Mouse (Mus musculus) olfactory bulb, adult 2 months (tissue): ENCODE data around the gene Epn2. TPM values are rescaled to one million over a fixed set of nuclear protein-coding genes. Genes with fewer than 3 reads are reported as not detected.
A peak's percentile ranks its signal among the peaks of the same experiment; 100 is the strongest.

Experiments used
- H3K27ac ChIP-seq: fragments of 200-500 bp; 2 replicates; pipeline ENCODE4 v1.5.1; 2012; ENCODE audit warnings: low read depth, low read length; ENCODE audit not compliant: insufficient read depth
- H3K4me1 ChIP-seq: fragments of 200-500 bp; 2 replicates; pipeline ENCODE4 v1.6.1; 2012; ENCODE audit warnings: low read length; ENCODE audit not compliant: control insufficient read depth, insufficient read depth
- H3K4me3 ChIP-seq: fragments of 200-500 bp; 2 replicates; pipeline ENCODE4 v1.5.1; 2012; ENCODE audit warnings: mild to moderate bottlenecking, low read depth, low read length, moderate library complexity; ENCODE audit not compliant: insufficient read depth
- CTCF ChIP-seq: fragments of 200-500 bp; IDR thresholded peaks from 2 replicates; pipeline ENCODE4 v1.5.1; 2012; ENCODE audit warnings: low read depth, mild to moderate bottlenecking, low read length, moderate library complexity; ENCODE audit not compliant: insufficient read depth
- POLR2A ChIP-seq: fragments of 200-500 bp; IDR thresholded peaks from 2 replicates; pipeline ENCODE4 v1.6.1; 2012; ENCODE audit warnings: mild to moderate bottlenecking, low read depth, low read length, moderate library complexity; ENCODE audit not compliant: insufficient read depth
- WGBS: fragments of 180-500 bp; shearing (Covaris S2); methylation state at CpG from one replicate; pipeline ENCODE4 v1.1.7; 2018; 5-methylcytosine and 5-hydroxymethylcytosine counted together
- polyA plus RNA-seq: library from polyadenylated mRNA; stranded (reverse); fragments of >200 nt; gene quantifications from 2 replicates; pipeline ENCODE4 v1.2.4, GENCODE M21; 2012; ENCODE audit warnings: low replicate concordance; ENCODE audit not compliant: missing spikeins, insufficient read depth, insufficient read length

Epn2 gene
- polyA plus RNA-seq, 1 experiment, result not detected

DNA sequence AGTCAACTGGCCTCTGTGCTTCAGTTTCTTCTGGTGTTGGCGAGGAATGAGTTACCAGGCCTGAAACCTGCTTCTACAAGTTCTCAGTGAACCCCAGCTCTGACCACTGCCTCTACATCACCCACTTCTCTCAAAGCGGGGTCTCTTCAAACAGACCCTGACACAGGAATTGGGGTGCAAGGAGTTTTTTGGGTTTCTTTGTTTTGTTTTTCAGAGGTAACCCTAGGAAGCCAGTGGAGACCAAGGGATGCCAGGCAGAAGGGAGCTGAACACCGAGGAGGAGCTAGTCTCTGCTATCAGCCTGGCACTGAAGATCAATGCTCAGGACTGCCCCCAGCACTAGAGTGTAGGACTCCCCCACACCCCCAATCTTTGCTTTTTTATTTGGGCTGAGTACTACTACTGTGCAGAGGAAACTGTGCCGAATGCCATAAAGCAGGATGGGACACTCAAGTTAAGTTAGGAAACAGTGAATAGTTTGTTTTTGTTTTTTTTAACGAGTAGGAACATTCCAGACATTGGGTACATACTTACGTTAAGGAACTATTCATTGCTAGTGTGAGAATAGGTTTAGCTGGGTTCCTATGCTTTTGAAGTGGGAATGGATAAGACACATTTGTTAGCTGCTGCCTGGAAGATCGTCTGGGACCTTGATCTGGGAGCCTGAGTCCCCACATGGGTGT, 37.9 kb upstream of the Epn2 start:
- Histone ChIP-seq H3K4me1 (peaks cover 18% of the 10 kb centered on the region), H3K27ac (no peak overlapping the region), H3K4me3 (no peak overlapping the region)
- TF ChIP-seq CTCF, result no peak
- TF ChIP-seq POLR2A, result no peak
- 83% methylated on average over 7 of the region's 7 CpGs for WGBS

DNA sequence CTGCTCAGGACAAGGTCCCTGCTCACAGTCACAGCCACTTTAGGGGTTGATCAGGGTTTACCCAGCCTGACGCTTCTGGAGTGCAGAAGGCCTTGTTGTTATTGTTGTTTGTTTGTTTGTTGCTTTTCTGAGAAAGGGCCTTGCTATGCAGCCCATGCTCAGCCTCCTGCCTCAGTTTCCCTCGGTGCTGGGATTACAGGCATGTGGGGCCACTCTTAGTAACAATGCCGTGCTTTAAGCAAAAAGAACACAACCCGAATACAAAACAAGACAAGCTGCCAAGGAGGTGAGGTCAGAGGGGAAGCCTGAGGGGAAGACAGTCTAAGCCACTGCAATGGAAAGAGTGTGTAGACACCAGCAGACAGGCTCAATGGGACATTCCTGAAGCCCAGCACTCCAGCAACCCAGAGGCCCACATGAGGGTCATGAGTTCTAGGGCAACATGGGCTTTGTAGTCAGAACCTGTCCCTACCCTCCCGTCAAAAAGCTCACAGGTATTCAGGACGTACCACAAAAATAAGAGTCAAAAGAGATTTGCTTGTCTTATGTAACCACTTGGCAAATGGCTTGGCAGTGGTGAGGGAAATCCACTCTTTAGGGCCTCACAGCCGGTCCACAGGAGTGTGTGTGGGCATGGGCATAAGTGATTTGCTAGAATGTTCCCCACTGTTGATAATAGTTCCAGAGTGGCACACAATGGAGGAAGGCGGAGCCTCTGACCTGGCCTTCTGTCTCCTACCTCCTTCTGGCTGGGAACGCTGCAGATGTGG, 37.2 kb upstream of the Epn2 start:
- peaks cover 18% of the 10 kb centered on the region for H3K4me1 ChIP-seq
- WGBS, result 72% methylated on average over 9 of the region's 9 CpGs
- H3K4me3 ChIP-seq, result no peak overlapping the region
- H3K27ac ChIP-seq, result no peak overlapping the region
- TF ChIP-seq POLR2A (no peak), CTCF (no peak)

DNA sequence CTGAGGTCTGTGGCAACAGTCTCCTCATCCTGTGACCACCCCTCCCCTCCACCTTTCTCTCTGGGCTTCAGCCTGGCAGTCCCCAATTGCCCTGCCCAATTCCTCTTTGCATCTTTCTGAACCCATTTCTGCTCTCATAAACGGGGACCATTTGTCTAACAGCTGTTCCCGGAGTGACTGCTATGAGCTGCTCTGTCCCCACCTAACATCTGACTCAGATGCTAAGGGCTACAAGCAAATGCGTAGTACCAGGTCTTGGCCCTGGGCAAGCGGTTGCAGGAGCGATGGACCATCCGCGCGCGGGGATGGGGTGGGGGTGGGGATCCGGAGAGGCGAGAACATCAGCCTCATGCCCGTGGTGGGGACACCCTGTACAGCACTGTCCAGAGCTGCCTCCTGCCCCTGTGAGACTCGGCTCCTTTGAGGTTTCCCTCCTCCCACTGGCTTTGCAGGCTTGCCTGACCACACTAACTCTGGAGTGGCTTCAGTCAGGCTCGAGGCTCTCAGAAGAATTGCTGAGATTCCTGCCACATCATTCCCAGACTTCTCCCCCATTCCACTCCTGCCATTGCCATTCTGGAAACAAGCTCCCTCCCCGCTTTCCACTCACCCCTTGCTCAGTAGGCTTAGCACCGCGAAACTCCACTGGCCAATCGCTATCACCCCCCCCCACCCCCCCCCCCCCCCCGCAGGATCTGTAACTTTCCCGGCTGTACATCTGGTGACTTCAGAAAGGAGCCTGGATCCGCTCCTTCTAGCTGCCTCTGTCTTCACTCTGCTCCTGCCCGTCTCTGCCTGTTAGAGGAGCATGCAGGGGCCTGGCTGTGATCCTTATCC, 36.4 kb upstream of the Epn2 start:
- no peak for TF ChIP-seq POLR2A
- no peak for TF ChIP-seq CTCF
- WGBS, result 21% methylated on average over 20 of the region's 22 CpGs
- Histone ChIP-seq H3K4me1 (peaks cover 18% of the 10 kb centered on the region), H3K4me3 (0 out of 2 replicates have a peak overlapping the region, but pooled peaks have one; percentile 6), H3K27ac (no peak overlapping the region)

DNA sequence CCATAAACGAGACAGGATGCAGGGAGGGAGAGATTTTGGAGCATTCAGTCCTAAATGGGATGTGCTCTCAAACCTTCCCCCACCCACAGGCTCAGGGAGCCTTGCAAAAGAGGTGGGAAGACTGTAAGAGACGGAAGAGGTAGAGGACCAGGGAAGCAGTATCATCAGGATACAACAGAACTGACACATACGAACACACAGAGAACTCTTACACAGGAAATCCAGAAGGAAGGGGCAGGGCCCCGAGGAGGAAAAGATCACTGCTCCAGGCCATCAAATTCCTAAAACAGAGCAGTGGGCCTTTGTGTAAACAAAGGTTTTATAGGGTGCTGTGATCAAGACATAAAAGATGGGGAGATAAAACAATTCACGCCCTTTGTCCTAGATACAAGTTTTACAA, 34.9 kb upstream of the Epn2 start:
- WGBS, result 74% methylated on average over 5 of the region's 5 CpGs

DNA sequence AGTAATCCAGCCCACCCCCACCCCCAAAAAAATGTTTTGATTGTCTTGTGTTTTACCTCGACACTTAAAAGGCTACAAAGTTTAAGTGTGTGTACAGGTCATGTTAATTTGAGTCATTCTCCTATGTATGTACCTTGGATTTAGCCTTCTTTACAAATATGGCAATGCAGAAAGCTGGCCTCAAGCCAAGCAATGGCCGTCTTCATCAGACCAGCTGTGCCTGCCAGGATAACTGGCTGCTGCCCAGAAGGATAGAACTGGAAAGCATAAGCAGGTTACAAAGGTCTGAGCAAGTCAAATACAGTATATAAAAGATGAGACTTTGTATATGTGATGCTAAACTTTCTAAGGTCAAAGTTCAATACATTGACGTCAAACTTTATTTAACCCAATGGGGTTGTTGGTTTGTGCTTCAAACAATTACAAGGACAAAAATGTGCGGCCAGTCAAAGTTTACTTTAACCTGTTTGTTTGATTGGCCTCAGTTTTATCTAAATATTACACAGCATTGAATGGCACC, 32.7 kb upstream of the Epn2 start:
- WGBS, result 76% methylated on average over 4 of the region's 4 CpGs
- no peak for TF ChIP-seq CTCF
- no peak for TF ChIP-seq POLR2A
- no peak overlapping the region for H3K27ac ChIP-seq
- H3K4me1 ChIP-seq, result peaks cover 13% of the 10 kb centered on the region
- H3K4me3 ChIP-seq, result no peak overlapping the region

More for the DNA sequence above, 34.9 kb upstream of the Epn2 start:
- Histone ChIP-seq H3K4me3 (no peak overlapping the region), H3K27ac (no peak overlapping the region), H3K4me1 (peaks cover 13% of the 10 kb centered on the region)
- TF ChIP-seq CTCF, result no peak
- TF ChIP-seq POLR2A, result no peak

DNA sequence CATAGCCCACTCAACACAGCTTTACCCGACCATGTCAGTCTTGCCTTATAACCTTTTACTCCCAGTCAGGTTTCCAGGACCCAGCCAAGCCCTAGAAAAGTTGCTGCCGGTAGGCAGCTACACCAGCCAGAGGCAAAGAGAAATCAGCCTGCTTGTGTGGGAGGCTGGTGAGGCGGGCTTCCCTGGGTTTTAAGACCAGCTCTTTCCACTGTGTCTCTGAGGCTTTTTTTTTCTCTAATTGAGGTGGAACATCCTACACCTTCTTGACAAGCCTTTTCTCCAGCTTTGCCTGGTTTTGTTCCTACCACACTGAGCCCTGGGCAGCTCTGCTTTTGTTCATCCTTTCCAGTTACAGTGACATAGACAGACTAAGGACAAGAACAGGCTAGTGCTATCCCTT, 31.7 kb upstream of the Epn2 start:
- TF ChIP-seq POLR2A, result no peak
- TF ChIP-seq CTCF, result no peak
- WGBS, result 56% methylated on average over 3 of the region's 3 CpGs
- H3K4me3 ChIP-seq, result no peak overlapping the region
- peaks cover 6% of the 10 kb centered on the region for H3K4me1 ChIP-seq
- H3K27ac ChIP-seq, result no peak overlapping the region

DNA sequence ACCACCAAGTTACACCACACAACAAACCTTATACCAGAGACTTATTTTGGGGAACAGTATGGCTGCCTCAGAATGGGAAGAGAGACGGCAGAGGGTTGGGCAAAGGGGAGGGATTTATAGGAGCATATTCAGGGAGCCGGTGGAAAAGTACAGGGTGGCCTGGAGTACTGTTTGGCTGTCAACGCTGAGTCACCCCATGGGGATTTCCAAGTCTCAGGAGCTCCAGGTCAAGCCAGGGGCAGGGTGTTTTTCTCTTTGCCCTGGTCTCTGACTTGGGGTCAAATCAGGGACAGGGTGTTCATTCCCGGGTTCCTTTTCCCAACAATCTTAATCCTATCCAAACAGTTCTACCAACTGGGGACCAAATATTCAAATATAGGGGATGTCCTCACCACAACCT, 28.6 kb upstream of the Epn2 start:
- WGBS, result 79% methylated on average over 4 of the region's 4 CpGs
- TF ChIP-seq CTCF (no peak), POLR2A (no peak)
- no peaks in the 10 kb centered on the region for H3K4me1 ChIP-seq
- H3K27ac ChIP-seq, result no peak overlapping the region
- no peak overlapping the region for H3K4me3 ChIP-seq

DNA sequence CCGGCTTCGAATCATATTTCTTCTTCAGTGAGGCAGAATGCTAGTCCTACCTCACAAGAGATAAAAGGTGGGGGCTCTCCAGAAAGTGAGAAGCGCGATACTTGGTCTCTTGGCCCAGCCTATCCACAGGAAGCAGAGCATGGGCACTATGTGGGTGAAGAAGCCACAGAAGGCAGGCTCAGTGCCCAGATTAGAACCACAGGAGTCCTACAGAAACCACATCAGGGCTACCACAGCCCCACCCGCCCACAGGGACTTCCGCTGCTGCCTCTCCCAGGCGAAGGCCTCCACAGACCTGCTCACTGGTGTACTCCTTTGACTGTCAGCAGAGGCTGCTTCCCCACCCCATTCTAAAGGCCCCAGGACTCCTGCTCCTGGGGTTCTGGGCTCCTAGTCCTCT, 23.2 kb upstream of the Epn2 start:
- 92% methylated on average over 7 of the region's 7 CpGs for WGBS
- TF ChIP-seq CTCF, result no peak
- TF ChIP-seq POLR2A, result no peak
- Histone ChIP-seq H3K4me1 (0 out of 2 replicates have a peak, but pooled peaks cover 2% of the 10 kb centered on the region), H3K4me3 (no peak overlapping the region), H3K27ac (no peak overlapping the region)
